8 mouse cellular contexts compared by ENCODE assay signal in the genomic region with DNA sequence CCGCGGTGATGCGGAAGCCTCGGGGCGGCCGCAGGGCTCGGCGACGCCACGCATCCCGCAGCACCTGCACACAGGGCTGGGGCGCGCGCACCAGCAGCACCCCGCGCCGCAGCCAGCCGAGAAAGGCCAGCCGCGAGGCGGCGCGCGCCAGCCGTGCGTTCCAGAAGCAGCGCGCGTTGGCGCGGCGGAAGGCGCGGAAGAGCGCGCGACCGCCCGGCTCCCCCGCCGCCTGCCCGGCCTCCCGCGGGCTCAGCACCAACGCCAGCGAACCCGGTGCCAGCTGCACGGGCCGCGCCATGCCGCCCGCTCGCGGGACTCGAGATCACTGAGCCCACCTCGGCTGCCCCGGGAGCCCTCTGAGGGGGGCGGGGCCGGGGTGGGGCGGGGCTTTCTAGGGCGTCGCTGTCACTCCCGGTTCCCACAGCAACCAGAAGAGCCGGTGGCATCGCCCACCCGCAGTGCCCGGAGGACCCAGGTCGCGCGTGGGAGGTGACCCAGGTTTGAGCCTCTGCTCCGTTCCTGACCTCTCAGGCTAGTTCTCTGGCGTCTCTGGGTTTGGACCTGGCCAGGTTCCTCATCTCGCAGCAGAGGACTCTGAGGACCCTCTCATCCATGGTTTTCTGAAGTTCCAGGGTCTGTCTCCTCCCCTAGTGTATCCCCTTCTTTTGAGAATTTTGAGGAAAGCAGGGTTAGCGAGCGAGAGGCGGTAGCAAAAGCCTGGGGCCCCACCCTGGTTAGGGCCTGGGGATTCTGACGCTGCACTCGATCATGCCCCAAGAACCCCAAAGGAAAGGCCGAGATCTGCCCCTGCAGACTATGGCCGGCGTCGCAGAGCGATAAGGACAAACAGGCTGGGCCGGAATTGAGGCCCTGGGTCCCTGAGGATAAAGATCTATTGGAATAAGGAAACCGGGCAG. TPM values are rescaled to one million over a fixed set of nuclear protein-coding genes. Genes with fewer than 3 reads are reported as not detected.
DNase-seq lines count a peak whose midpoint lies in the region; ATAC-seq and TF ChIP-seq lines count a peak whose summit lies in the region.

A gene (minus strand): TSS at position 358 of the 917 bp plus-strand sequence.

- peak within 1 kb of the TSS; percentile 35 for H3K9ac ChIP-seq in heart, postnatal 0 days (replicated peaks; ENCODE audit: low read depth, low read length)
- H3K9ac ChIP-seq in liver, embryonic 14.5 days (replicated peaks) = no peak within 1 kb of the TSS
- H3K9ac ChIP-seq in neural tube, embryonic 12.5 days = peak within 1 kb of the TSS; percentile 67

- peak; percentile 85 for ATAC-seq in heart, postnatal 0 days (ENCODE audit: insufficient read depth, low read depth)
- peak; percentile 69 for ATAC-seq in liver, embryonic 14.5 days (ENCODE audit: insufficient read depth)
- ATAC-seq in neural tube, embryonic 12.5 days (ENCODE audit: low FRiP score, low read depth) = peak; percentile 91

- WGBS in forebrain, embryonic 10.5 days = 1% methylated on average over 85 of the region's 85 CpGs
- 2% methylated on average over 70 of the region's 85 CpGs for WGBS in heart, postnatal 0 days
- WGBS in liver, embryonic 14.5 days (ENCODE audit: insufficient replicate concordance) = 2% methylated on average over 83 of the region's 85 CpGs
- WGBS in neural tube, embryonic 12.5 days = 2% methylated on average over 85 of the region's 85 CpGs

- no peak for TF ChIP-seq POLR2A in testis, adult 2 months (IDR thresholded peaks at IDR 0.05; ENCODE audit: control insufficient read depth, low read depth, low read length)

- H3K4me1 ChIP-seq in forebrain, embryonic 10.5 days = peaks cover 42% of the 10 kb centered on the region
- H3K4me1 ChIP-seq in heart, postnatal 0 days (ENCODE audit: control insufficient read depth, insufficient read depth) = no peaks in the 10 kb centered on the region
- H3K4me1 ChIP-seq in liver, embryonic 14.5 days (replicated peaks; ENCODE audit: control insufficient read depth in 2 of 2, insufficient read depth in 2 of 2, low read length in 1 of 2) = no peaks in the 10 kb centered on the region; a peak in 1 of 4 replicates
- H3K4me1 ChIP-seq in neural tube, embryonic 12.5 days = peaks cover 6% of the 10 kb centered on the region; the same call in 1 of the 2 replicates
- peaks cover 16% of the 10 kb centered on the region for H3K4me1 ChIP-seq in testis, adult 2 months (ENCODE audit: control insufficient read depth, insufficient read depth, low read length)

- no peaks in the 10 kb centered on the region for H3K36me3 ChIP-seq in forebrain, embryonic 10.5 days (replicated peaks)
- no peaks in the 10 kb centered on the region for H3K36me3 ChIP-seq in heart, postnatal 0 days (replicated peaks; ENCODE audit: control insufficient read depth, insufficient read depth, low read length)
- no peaks in the 10 kb centered on the region for H3K36me3 ChIP-seq in liver, embryonic 14.5 days (replicated peaks; ENCODE audit: control insufficient read depth, insufficient read depth, low read depth)
- no peaks in the 10 kb centered on the region for H3K36me3 ChIP-seq in neural tube, embryonic 12.5 days
- no peaks in the 10 kb centered on the region for H3K36me3 ChIP-seq in testis, adult 2 months (ENCODE audit: control insufficient read depth, insufficient read depth, low read length)

- peak; percentile 72 for DNase-seq in CD4-positive, CD25-positive, alpha-beta regulatory T cell, adult 2 months (ENCODE audit: low read depth, low spot score)
- DNase-seq in brain, adult 2 months (ENCODE audit: low read depth, low spot score) = peak; percentile 84
- DNase-seq in forebrain, embryonic 10.5 days (ENCODE audit: extremely low spot score, low spot score) = peak; percentile 77
- peak; percentile 26 for DNase-seq in heart, postnatal 0 days (ENCODE audit: low spot score)
- DNase-seq in kidney, postnatal 36 days = peak; percentile 42 to 80
- peak; percentile 15 to 22 (median 22) for DNase-seq in liver, embryonic 14.5 days (ENCODE audit: low read depth in 3 of 3, low spot score in 3 of 3)

- H3K27ac ChIP-seq in forebrain, embryonic 10.5 days = peak within 1 kb of the TSS; percentile 83
- H3K27ac ChIP-seq in heart, postnatal 0 days (ENCODE audit: low read depth) = no peak within 1 kb of the TSS
- no peak within 1 kb of the TSS for H3K27ac ChIP-seq in liver, embryonic 14.5 days
- H3K27ac ChIP-seq in neural tube, embryonic 12.5 days = no peak within 1 kb of the TSS
- peak within 1 kb of the TSS; percentile 8; the same call in 1 of the 2 replicates for H3K27ac ChIP-seq in testis, adult 2 months (ENCODE audit: control insufficient read depth, insufficient read depth, low read depth, low read length)

- TF ChIP-seq EP300 in heart, postnatal 0 days (IDR thresholded peaks at IDR 0.05; ENCODE audit: low read depth) = no peak
- no peak for TF ChIP-seq EP300 in liver, embryonic 14.5 days (IDR thresholded peaks at IDR 0.05; ENCODE audit: low read depth)

- peak within 1 kb of the TSS; percentile 74 for H3K4me2 ChIP-seq in heart, postnatal 0 days (ENCODE audit: low read depth, low read length)
- peak within 1 kb of the TSS; percentile 76 for H3K4me2 ChIP-seq in liver, embryonic 14.5 days (ENCODE audit: low read depth)
- peak within 1 kb of the TSS; percentile 86 for H3K4me2 ChIP-seq in neural tube, embryonic 12.5 days (replicated peaks)

- peak; percentile 31; the same call in 1 of the 2 replicates for TF ChIP-seq CTCF in heart, postnatal 0 days (IDR thresholded peaks at IDR 0.05; ENCODE audit: low read depth)
- peak; percentile 27 for TF ChIP-seq CTCF in liver, embryonic 14.5 days (IDR thresholded peaks at IDR 0.05; ENCODE audit: low read depth)
- TF ChIP-seq CTCF in testis, adult 2 months (IDR thresholded peaks at IDR 0.05; ENCODE audit: control insufficient read depth, insufficient read depth, insufficient replicate concordance, low read depth, low read length) = no peak

- H3K27me3 ChIP-seq in forebrain, embryonic 10.5 days (ENCODE audit: poor library complexity, severe bottlenecking) = peaks cover 58% of the 10 kb centered on the region
- H3K27me3 ChIP-seq in heart, postnatal 0 days (ENCODE audit: control insufficient read depth, insufficient read depth, low read length) = peaks cover 14% of the 10 kb centered on the region
- peaks cover 19% of the 10 kb centered on the region for H3K27me3 ChIP-seq in liver, embryonic 14.5 days (ENCODE audit: control insufficient read depth, insufficient read depth, low read length)
- peaks cover 19% of the 10 kb centered on the region for H3K27me3 ChIP-seq in neural tube, embryonic 12.5 days (replicated peaks)
- no peaks in the 10 kb centered on the region for H3K27me3 ChIP-seq in testis, adult 2 months (ENCODE audit: control insufficient read depth, insufficient read depth, low read length)

- peak within 1 kb of the TSS; percentile 80 for H3K4me3 ChIP-seq in forebrain, embryonic 10.5 days
- H3K4me3 ChIP-seq in heart, postnatal 0 days (ENCODE audit: low read depth, low read length) = peak within 1 kb of the TSS; percentile 63
- peak within 1 kb of the TSS; percentile 60 to 69 for H3K4me3 ChIP-seq in liver, embryonic 14.5 days (ENCODE audit: insufficient read depth in 1 of 2, low read depth in 2 of 2, low read length in 2 of 2)
- H3K4me3 ChIP-seq in neural tube, embryonic 12.5 days = peak within 1 kb of the TSS; percentile 72
- peak within 1 kb of the TSS; percentile 89 for H3K4me3 ChIP-seq in testis, adult 2 months (ENCODE audit: control insufficient read depth, low read depth, low read length)

- no peaks in the 10 kb centered on the region for H3K9me3 ChIP-seq in forebrain, embryonic 10.5 days
- H3K9me3 ChIP-seq in heart, postnatal 0 days (replicated peaks; ENCODE audit: control insufficient read depth, low read length) = no peaks in the 10 kb centered on the region
- H3K9me3 ChIP-seq in liver, embryonic 14.5 days (ENCODE audit: control insufficient read depth, low read length) = no peaks in the 10 kb centered on the region
- no peaks in the 10 kb centered on the region for H3K9me3 ChIP-seq in neural tube, embryonic 12.5 days

RNA-seq across cellular contexts. Expression of the gene that starts here (rescaled TPM):
- 4.2 and 4.3 TPM in 2 replicates for polyA plus RNA-seq in forebrain, embryonic 10.5 days (2016; fragmentation: Nextera tagmentation; extraction: Ambion mirVana)
- total RNA-seq in heart, postnatal 0 days (2014; rRNA removed; ENCODE audit: low replicate concordance) = 0.04 TPM in 1 of 2 replicates, not detected in the other
- polyA plus RNA-seq in heart, postnatal 0 days (2015; fragmentation: Nextera tagmentation; extraction: Ambion mirVana) = 0.96 and 1.1 TPM in 2 replicates
- 0.13 and 0.21 TPM in 2 replicates for polyA plus RNA-seq in liver, embryonic 14.5 days (2012; rRNA removed)
- 0.04 and 0.34 TPM in 2 replicates for polyA plus RNA-seq in liver, embryonic 14.5 days (2014; fragmentation: Nextera tagmentation; extraction: Ambion mirVana)
- 1.7 and 1.9 TPM in 2 replicates for polyA plus RNA-seq in neural tube, embryonic 12.5 days (2016; fragmentation: Nextera tagmentation; extraction: Ambion mirVana)
- polyA plus RNA-seq in testis, adult 2 months (2012; rRNA removed) = 0.31 and 0.83 TPM in 2 replicates

Comparison
In these comparisons a context has a peak if more than half of its experiments do, and no peak if none do; other contexts are left out.
1. Peak in DNase-seq, ATAC-seq, H3K4me3 ChIP-seq and H3K4me2 ChIP-seq in liver, embryonic 14.5 days; RNA of the gene not detected or under 1 TPM.
2. DNase-seq: peak in every context shown above with its lines; median percentile 84 in brain, adult 2 months; 77 in forebrain, embryonic 10.5 days; 72 in CD4-positive, CD25-positive, alpha-beta regulatory T cell, adult 2 months; 61 in kidney, postnatal 36 days; 26 in heart, postnatal 0 days; 22 in liver, embryonic 14.5 days.
3. H3K27ac ChIP-seq: peak in forebrain, embryonic 10.5 days (single experiment) and testis, adult 2 months (single experiment); none in heart, postnatal 0 days (single experiment), liver, embryonic 14.5 days (single experiment) and neural tube, embryonic 12.5 days (single experiment).
4. Peak in every context shown above with its lines, with median percentiles within 50 percentile points of each other: H3K4me3 ChIP-seq, ATAC-seq and H3K4me2 ChIP-seq.